Mouse (Mus musculus): ENCODE measurements at regions not wholly inside any gene's neighbourhood (a gene's known extent, or its start where the extent isn't known, plus 50 kb on each side); places are given as distances from the start of the nearest gene placed in this dataset.

- WGBS: 69% methylated on average over 7 of the region's 7 CpGs
- no peak for ATAC-seq
These were observed 77.8 kb upstream of the Slc25a36 start for GRCm38 (mm10) chr9:97188616-97189330.

GRCm38 (mm10) chr9:97173230-97173951 lies 62.4 kb upstream of the Slc25a36 start:
- no peak for ATAC-seq
- WGBS: 82% methylated on average over 5 of the region's 5 CpGs
- H3K27ac ChIP-seq (ENCODE audit: low read depth, low read length): no peak overlapping the region
- no peak overlapping the region for H3K4me2 ChIP-seq (replicated peaks; ENCODE audit: low read depth)
- no peaks in the 10 kb centered on the region for H3K27me3 ChIP-seq (replicated peaks; ENCODE audit: control insufficient read depth, insufficient read depth, low read length)
- H3K9me3 ChIP-seq (ENCODE audit: control insufficient read depth): no peaks in the 10 kb centered on the region
- no peaks in the 10 kb centered on the region for H3K4me1 ChIP-seq (replicated peaks; ENCODE audit: control insufficient read depth, insufficient read depth, low read length)
- H3K4me3 ChIP-seq (ENCODE audit: low read depth, low read length): no peak overlapping the region
- H3K9ac ChIP-seq (ENCODE audit: low read depth, low read length): no peak overlapping the region
- H3K36me3 ChIP-seq (ENCODE audit: control insufficient read depth, insufficient read depth): no peaks in the 10 kb centered on the region
- no peak for TF ChIP-seq CTCF (IDR thresholded peaks at IDR 0.05; ENCODE audit: low read depth)

More at GRCm38 (mm10) chr9:97188616-97189330, 77.8 kb upstream of the Slc25a36 start:
- TF ChIP-seq CTCF (IDR thresholded peaks at IDR 0.05; ENCODE audit: low read depth): no peak
- Histone ChIP-seq H3K4me1 (replicated peaks; ENCODE audit: control insufficient read depth, insufficient read depth, low read length) (no peaks in the 10 kb centered on the region), H3K9me3 (ENCODE audit: control insufficient read depth) (no peaks in the 10 kb centered on the region), H3K27me3 (replicated peaks; ENCODE audit: control insufficient read depth, insufficient read depth, low read length) (no peaks in the 10 kb centered on the region), H3K4me3 (ENCODE audit: low read depth, low read length) (no peak overlapping the region), H3K9ac (ENCODE audit: low read depth, low read length) (no peak overlapping the region), H3K27ac (ENCODE audit: low read depth, low read length) (no peak overlapping the region), H3K4me2 (replicated peaks; ENCODE audit: low read depth) (no peak overlapping the region), H3K36me3 (ENCODE audit: control insufficient read depth, insufficient read depth) (no peaks in the 10 kb centered on the region)

- Histone ChIP-seq H3K36me3 (ENCODE audit: control insufficient read depth, insufficient read depth) (no peaks in the 10 kb centered on the region), H3K27ac (ENCODE audit: low read depth, low read length) (no peak overlapping the region), H3K4me1 (replicated peaks; ENCODE audit: control insufficient read depth, insufficient read depth, low read length) (no peaks in the 10 kb centered on the region), H3K9me3 (ENCODE audit: control insufficient read depth) (no peaks in the 10 kb centered on the region), H3K27me3 (replicated peaks; ENCODE audit: control insufficient read depth, insufficient read depth, low read length) (no peaks in the 10 kb centered on the region), H3K4me3 (ENCODE audit: low read depth, low read length) (no peak overlapping the region), H3K9ac (ENCODE audit: low read depth, low read length) (no peak overlapping the region), H3K4me2 (replicated peaks; ENCODE audit: low read depth) (no peak overlapping the region)
- no peak for ATAC-seq
- 14% methylated on average over 3 of the region's 3 CpGs for WGBS
- peak; percentile 79 for TF ChIP-seq CTCF (IDR thresholded peaks at IDR 0.05; ENCODE audit: low read depth)
These were observed 61.1 kb upstream of the Slc25a36 start for GRCm38 (mm10) chr9:97172075-97172474.

DNA sequence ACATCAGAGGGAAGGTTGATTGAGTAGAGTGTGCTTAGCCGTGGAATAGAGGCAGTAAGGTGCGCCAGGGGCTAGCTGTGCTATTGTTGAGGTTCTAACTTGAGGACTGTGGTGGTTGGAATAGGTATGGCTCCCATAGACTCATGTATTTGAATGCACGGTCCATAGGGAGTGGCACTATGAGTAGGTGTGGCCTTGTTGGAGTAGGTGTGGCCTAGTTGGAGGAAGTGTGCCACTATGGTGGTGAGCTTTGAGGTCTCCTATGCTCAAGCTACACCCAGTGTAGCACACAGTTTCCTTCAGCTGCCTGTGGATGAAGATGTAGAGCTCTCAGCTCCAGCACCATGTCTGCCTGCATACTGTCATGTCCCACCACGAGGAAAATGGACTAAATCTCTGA lies 60.5 kb upstream of the Slc25a36 start:
- no peaks in the 10 kb centered on the region for H3K9me3 ChIP-seq (ENCODE audit: control insufficient read depth)
- ATAC-seq: no peak
- TF ChIP-seq CTCF (IDR thresholded peaks at IDR 0.05; ENCODE audit: low read depth): no peak
- no peaks in the 10 kb centered on the region for H3K4me1 ChIP-seq (replicated peaks; ENCODE audit: control insufficient read depth, insufficient read depth, low read length)
- no peak overlapping the region for H3K4me2 ChIP-seq (replicated peaks; ENCODE audit: low read depth)
- no peaks in the 10 kb centered on the region for H3K27me3 ChIP-seq (replicated peaks; ENCODE audit: control insufficient read depth, insufficient read depth, low read length)
- 88% methylated on average over 4 of the region's 4 CpGs for WGBS
- no peak overlapping the region for H3K9ac ChIP-seq (ENCODE audit: low read depth, low read length)
- no peaks in the 10 kb centered on the region for H3K36me3 ChIP-seq (ENCODE audit: control insufficient read depth, insufficient read depth)
- no peak overlapping the region for H3K27ac ChIP-seq (ENCODE audit: low read depth, low read length)
- no peak overlapping the region for H3K4me3 ChIP-seq (ENCODE audit: low read depth, low read length)

GRCm38 (mm10) chr9:97170836-97171235 lies 59.9 kb upstream of the Slc25a36 start:
- Histone ChIP-seq H3K36me3 (ENCODE audit: control insufficient read depth, insufficient read depth) (no peaks in the 10 kb centered on the region), H3K27me3 (replicated peaks; ENCODE audit: control insufficient read depth, insufficient read depth, low read length) (no peaks in the 10 kb centered on the region), H3K27ac (ENCODE audit: low read depth, low read length) (no peak overlapping the region), H3K4me3 (ENCODE audit: low read depth, low read length) (no peak overlapping the region), H3K4me2 (replicated peaks; ENCODE audit: low read depth) (no peak overlapping the region), H3K9me3 (ENCODE audit: control insufficient read depth) (no peaks in the 10 kb centered on the region), H3K9ac (ENCODE audit: low read depth, low read length) (no peak overlapping the region), H3K4me1 (replicated peaks; ENCODE audit: control insufficient read depth, insufficient read depth, low read length) (no peaks in the 10 kb centered on the region)
- no peak for ATAC-seq
- WGBS: 80% methylated on average over 1 of the region's 1 CpGs
- TF ChIP-seq CTCF (IDR thresholded peaks at IDR 0.05; ENCODE audit: low read depth): no peak

- Histone ChIP-seq H3K4me3 (ENCODE audit: low read depth, low read length) (no peak overlapping the region), H3K9ac (ENCODE audit: low read depth, low read length) (no peak overlapping the region), H3K4me2 (replicated peaks; ENCODE audit: low read depth) (no peak overlapping the region), H3K9me3 (ENCODE audit: control insufficient read depth) (no peaks in the 10 kb centered on the region), H3K27me3 (replicated peaks; ENCODE audit: control insufficient read depth, insufficient read depth, low read length) (no peaks in the 10 kb centered on the region), H3K36me3 (ENCODE audit: control insufficient read depth, insufficient read depth) (no peaks in the 10 kb centered on the region), H3K4me1 (replicated peaks; ENCODE audit: control insufficient read depth, insufficient read depth, low read length) (no peaks in the 10 kb centered on the region), H3K27ac (ENCODE audit: low read depth, low read length) (no peak overlapping the region)
- peak; percentile 64 for TF ChIP-seq CTCF (IDR thresholded peaks at IDR 0.05; ENCODE audit: low read depth)
- ATAC-seq: no peak
- WGBS: 20% methylated on average over 2 of the region's 2 CpGs
These were observed 51.5 kb upstream of the Slc25a36 start for GRCm38 (mm10) chr9:97162465-97162864.
